Mouse (Mus musculus) cortical plate, adult 2 months (tissue): ENCODE data around the gene C9.

Source experiments
- CTCF ChIP-seq: fragments of 200-500 bp; IDR thresholded peaks from 2 replicates; pipeline ENCODE4 v1.5.1; 2011; ENCODE audit warnings: mild to moderate bottlenecking, control low read depth, low read length; ENCODE audit not compliant: insufficient read depth; ENCODE audit errors: extremely low read depth
- POLR2A ChIP-seq: fragments of 200-500 bp; IDR thresholded peaks from 2 replicates; pipeline ENCODE4 v1.6.1; 2011; ENCODE audit warnings: mild to moderate bottlenecking, low read length, control low read depth; ENCODE audit not compliant: insufficient read depth; ENCODE audit errors: extremely low read depth

DNA sequence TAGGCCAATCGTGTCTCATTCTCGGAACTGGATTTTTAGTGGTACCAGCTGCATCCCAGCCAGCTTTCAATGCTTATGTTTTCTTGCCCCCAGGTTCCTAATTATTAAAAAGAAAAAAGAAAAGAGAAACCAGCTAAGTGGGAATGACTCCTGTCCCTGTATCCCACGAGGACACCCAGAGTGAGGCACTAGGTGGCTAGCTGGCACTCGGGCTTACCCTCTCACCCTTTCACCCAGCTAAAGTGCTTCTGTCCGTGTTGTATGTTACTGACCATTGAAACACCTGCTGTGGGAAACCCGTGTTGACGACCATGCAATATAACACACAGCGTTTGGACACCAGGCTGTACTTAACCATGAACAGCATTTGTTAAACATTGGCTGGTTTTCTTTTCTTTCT lies 36.1 kb upstream of the C9 start:
- no peak for TF ChIP-seq CTCF
- no peak for TF ChIP-seq POLR2A
